Mouse (Mus musculus) liver (tissue): ENCODE measurements around the gene Svs3b.
"Not testable (repeated sequence)": the region's sequence is repeated elsewhere in the genome, so short reads cannot be mapped to it uniquely, and the experiment has no call there.

Experiments
- DNase-seq: peaks from one replicate; pipeline ENCODE4 v3.0.0-alpha.2; 2020; ENCODE audit warnings: mixed read lengths

Gene Svs3b

GRCm38 (mm10) chr2:164256540-164256939 lies at the start of gene Svs3b:
Gene Svs3b, minus strand, starts transcription at chr2:164256640.
- DNase-seq = not testable (repeated sequence)

GRCm38 (mm10) chr2:164288968-164289367 lies 32.5 kb upstream of the Svs3b start, which contains the start of gene Svs3a:
Gene Svs3a, plus strand, starts transcription at chr2:164289268.
- not testable (repeated sequence) for DNase-seq

DNA sequence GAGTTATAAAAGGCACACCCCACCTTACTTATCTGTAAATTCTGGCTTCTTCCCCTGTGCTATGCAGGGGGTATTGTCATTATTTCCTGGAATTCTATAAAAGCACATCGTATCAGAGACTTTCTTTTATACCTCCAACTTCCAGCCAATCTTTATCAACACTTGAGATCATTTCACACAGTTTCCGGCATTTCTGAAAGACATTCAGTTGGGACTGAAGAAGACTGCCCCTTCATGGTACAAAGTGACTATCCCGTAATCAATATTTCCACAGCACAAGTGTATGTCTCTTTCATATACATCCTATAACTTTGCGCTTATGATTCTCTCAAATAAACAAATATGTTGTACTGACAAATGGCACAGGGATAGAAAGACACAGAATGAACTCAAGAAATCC lies 21.9 kb upstream of the Svs3b start, which contains the start of gene Svs4:
Gene Svs4 (minus strand): TSS at position 101 of the 400 bp plus-strand sequence.
- DNase-seq = no peak

GRCm38 (mm10) chr2:164238366-164238765 lies 18.1 kb downstream of the Svs3b start, which contains the start of gene Svs2:
Gene Svs2, minus strand, starts transcription at chr2:164238466.
- no peak for DNase-seq

GRCm38 (mm10) chr2:164232671-164233070 lies 23.8 kb downstream of the Svs3b start:
- no peak for DNase-seq

DNA sequence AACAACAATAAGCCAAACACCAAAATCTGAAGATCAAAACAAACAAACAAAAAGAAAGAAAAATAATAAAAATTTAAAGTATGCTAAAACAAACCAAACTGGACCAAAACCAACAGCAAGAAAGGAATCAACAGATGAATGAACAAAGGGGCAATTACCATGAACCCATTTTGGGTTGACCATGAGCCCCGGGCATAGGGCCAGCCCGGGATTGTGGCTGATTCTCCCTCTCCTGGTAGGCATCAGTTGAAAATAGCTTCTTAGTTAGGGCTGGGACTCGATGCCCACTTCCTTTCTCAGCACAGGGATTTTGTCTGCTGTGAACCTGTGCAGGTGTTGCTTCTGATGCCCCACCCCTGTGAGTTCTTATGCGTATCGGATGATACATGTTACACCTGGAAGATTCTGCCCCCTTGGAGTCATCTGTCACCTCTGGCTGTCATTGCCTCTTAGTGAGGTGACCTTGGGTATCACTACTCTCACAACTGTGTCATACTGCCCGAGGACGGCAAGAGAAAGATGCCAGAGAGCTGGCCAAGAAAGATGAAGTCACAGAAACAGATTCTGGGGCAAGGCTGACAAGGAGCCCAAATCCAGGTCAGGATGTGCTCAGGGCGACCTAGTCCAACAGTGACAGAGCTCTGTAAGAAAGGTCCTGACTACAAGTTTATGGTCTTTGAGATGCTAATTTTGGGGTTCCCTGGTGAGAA lies 27.9 kb downstream of the Svs3b start:
- no peak for DNase-seq

GRCm38 (mm10) chr2:164221522-164221921 lies 34.9 kb downstream of the Svs3b start, which contains the start of gene Wfdc15b:
Gene Wfdc15b, minus strand, starts transcription at chr2:164221660.
- no peak for DNase-seq

DNA sequence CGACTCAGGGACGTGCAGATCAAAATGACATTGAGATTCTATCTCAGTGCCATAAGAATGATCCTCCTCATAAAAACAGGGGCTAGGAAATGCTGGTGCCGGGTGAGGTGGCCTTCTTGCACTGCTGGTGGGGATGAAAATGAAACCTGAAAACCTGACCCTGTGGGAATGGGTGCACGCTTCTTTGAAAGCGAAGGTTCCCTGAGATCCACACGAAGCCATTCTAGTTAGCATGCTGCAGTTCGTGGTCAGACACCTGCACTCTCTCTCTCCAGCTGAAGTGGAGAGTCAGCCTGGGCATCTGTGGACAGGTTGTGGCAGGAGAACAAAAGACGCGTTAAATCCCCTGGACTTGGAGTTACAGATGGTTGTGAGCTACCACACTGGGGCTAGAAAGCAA lies 37.1 kb downstream of the Svs3b start:
- no peak for DNase-seq

DNA sequence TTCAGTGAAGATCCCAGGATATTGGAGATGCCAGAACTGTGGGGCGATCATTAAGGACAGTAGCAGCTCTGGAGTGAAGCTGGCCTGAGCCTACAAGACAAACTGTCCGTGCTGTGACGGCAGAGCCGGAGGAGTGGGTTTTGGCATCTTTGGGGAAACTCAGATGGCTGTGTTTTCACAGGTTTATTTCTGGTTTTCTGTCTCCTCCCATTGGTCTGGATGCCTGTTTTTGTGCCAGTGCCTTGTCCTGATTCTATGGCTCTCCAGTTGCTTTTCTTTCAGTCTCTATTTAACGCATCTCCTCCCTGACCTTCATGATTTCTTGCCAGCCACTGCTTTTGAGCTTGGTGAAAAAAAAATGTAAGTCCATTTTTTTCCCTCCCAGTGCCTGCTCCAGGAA lies 43.7 kb downstream of the Svs3b start:
- no peak for DNase-seq

DNA sequence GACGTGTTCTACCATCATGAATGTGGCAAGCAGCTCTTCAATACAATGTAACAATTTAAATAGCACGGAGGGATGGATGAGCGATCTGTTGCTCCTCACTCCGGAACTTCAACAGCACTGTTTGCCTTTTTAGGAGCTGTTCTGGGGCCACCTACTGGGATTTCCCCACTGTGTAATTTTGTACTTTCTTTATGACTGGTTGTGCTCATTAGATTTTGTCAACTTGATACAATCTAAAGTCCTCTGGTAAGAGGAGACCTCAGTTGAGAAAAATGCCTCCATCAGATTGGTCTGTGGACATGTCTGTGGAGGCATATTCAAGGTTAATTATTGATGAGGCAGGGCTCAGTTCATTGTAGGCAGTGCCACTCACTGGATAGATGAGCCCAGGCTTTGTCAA lies 45.5 kb downstream of the Svs3b start:
- no peak for DNase-seq

- no peak for DNase-seq
Measured at GRCm38 (mm10) chr2:164206676-164207075, 49.8 kb downstream of the Svs3b start.

DNA sequence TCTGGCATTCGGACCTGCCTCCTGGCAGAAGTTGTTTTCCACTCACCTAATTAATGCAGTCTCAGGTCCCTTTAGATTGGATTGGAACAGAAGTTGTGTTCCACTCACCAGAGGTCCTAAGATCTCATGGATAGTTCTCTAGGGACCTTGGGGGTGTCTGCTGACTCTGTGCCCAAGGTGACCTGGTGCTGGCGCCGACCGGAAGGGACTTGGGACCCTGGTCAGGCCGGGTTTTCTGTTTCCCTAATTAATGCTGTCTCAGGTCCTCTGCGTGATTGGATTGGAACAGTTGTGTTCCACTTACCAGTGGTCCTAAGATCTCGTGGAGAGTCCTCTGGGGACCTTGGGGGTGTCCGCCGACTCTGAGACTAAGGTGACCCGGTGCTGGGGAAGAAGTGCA lies 50.4 kb downstream of the Svs3b start:
- DNase-seq = not testable (repeated sequence)
